Mouse (Mus musculus) lung, embryonic 16.5 days (tissue): ENCODE measurements around the gene Olfr818. TPM values are rescaled to one million over a fixed set of nuclear protein-coding genes. Genes with fewer than 3 reads are reported as not detected.
"Not testable (repeated sequence)": the region's sequence is repeated elsewhere in the genome, so short reads cannot be mapped to it uniquely, and the experiment has no call there.

Experiments used
- ATAC-seq: fragments of 200-750 bp; cut with Nextera tagmentation; 2 replicates; pipeline ENCODE4 v1.8.0; 2017; ENCODE audit warnings: low read depth, mild to moderate bottlenecking, moderate library complexity
- H3K27ac ChIP-seq: fragments of 300-500 bp; sonication (generic); 2 replicates; pipeline ENCODE4 v1.5.1; 2014; ENCODE audit warnings: mild to moderate bottlenecking, control low read depth, low read length
- H3K27me3 ChIP-seq: fragments of 300-500 bp; sonication (generic); 2 replicates; pipeline ENCODE4 v1.6.1; 2014; ENCODE audit warnings: low read depth, low read length, mixed read lengths; ENCODE audit not compliant: control insufficient read depth, insufficient read depth
- H3K36me3 ChIP-seq: fragments of 300-500 bp; sonication (generic); 2 replicates; pipeline ENCODE4 v1.6.1; 2014; ENCODE audit warnings: low read length; ENCODE audit not compliant: control insufficient read depth, insufficient read depth
- H3K4me1 ChIP-seq: fragments of 300-500 bp; sonication (generic); replicated peaks from 2 replicates; pipeline ENCODE4 v1.6.1; 2014; ENCODE audit warnings: low read length, mixed read lengths; ENCODE audit not compliant: control insufficient read depth, insufficient read depth
- H3K4me2 ChIP-seq: fragments of 300-500 bp; sonication (generic); 2 replicates; pipeline ENCODE4 v1.6.1; 2014; ENCODE audit warnings: low read depth, low read length, control low read depth
- H3K4me3 ChIP-seq: fragments of 300-500 bp; sonication (generic); 2 replicates; pipeline ENCODE4 v1.5.1; 2014; ENCODE audit warnings: mild to moderate bottlenecking, low read length, control low read depth
- H3K9ac ChIP-seq: fragments of 300-500 bp; sonication (generic); 2 replicates; pipeline ENCODE4 v1.6.1; 2014; ENCODE audit warnings: low read length, control low read depth
- H3K9me3 ChIP-seq: fragments of 300-500 bp; sonication (generic); 2 replicates; pipeline ENCODE4 v1.6.1; 2016; ENCODE audit warnings: low read length; ENCODE audit not compliant: control insufficient read depth
- WGBS: fragments of 180-500 bp; shearing (Covaris S2); extraction: QIAGEN DNeasy Blood & Tissue Kit; methylation state at CpG from one replicate; pipeline ENCODE4 v1.1.7; 2014; 5-methylcytosine and 5-hydroxymethylcytosine counted together
- polyA plus RNA-seq: library from polyadenylated mRNA; unstranded; fragments of >200 nt; fragmentation: Nextera tagmentation; extraction: Ambion mirVana; gene quantifications from 2 replicates; pipeline ENCODE4 v1.2.1, GENCODE M21; 2015

The Olfr818 gene
- not detected in 2 replicates for polyA plus RNA-seq

DNA sequence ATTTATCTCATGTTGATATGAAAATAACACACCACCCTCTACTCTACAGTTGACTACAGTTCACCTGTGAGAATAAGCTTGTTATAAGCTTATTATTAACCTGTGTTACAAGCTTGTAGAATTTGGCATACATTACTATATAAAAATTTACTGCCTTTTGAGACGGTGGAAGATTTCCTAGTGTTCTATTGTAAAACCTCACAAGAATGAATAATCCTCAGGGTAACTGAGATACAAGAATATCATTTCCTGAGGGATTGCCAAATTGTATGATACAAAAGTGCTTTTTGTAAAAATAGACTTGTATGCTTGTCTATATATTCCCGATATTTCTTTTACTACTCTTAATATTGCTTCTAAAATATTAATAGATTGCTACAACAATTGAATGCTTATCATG is at the start of gene Olfr818:
Gene Olfr818, minus strand, starts transcription at position 101 of the 400 bp plus-strand sequence.
- Histone ChIP-seq H3K36me3 (no peaks in the 10 kb centered on the region), H3K4me1 (no peaks in the 10 kb centered on the region), H3K4me3 (no peak within 1 kb of the TSS), H3K9me3 (no peaks in the 10 kb centered on the region), H3K4me2 (no peak within 1 kb of the TSS), H3K27ac (no peak within 1 kb of the TSS), H3K9ac (no peak within 1 kb of the TSS), H3K27me3 (no peaks in the 10 kb centered on the region)
- no peak for ATAC-seq
- 96% methylated on average over 2 of the region's 2 CpGs for WGBS

DNA sequence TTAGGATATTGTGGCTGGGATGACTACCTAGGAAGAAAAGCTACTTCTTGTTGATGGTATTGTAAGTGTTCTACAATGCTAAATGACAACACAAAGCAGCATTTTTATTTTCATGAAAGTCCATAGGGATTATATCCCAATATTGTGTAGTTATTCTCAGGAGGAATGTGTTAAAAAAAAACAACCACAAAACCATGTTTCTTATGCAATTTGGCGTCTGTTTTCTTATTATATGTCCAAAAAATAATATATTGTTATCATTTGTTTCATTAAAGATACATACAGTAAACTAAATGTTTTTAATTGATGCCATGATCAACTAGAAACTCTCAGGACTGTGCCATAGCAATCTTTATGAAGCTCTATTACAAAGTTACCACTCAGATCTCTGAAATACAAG is 36.1 kb upstream of the Olfr818 start, which contains the start of gene Gm10310:
Gene Gm10310, minus strand, starts transcription at position 101 of the 400 bp plus-strand sequence.
- not testable (repeated sequence) for ATAC-seq, H3K36me3 ChIP-seq, H3K9ac ChIP-seq, H3K4me2 ChIP-seq, H3K9me3 ChIP-seq, H3K27me3 ChIP-seq, H3K4me1 ChIP-seq, H3K4me3 ChIP-seq, H3K27ac ChIP-seq
- WGBS, result no CpG with 5 or more reads among the region's 1 CpGs

GRCm38 (mm10) chr10:129981867-129982266 is 33.0 kb upstream of the Olfr818 start:
- H3K4me3 ChIP-seq, H3K27me3 ChIP-seq, H3K4me1 ChIP-seq, H3K27ac ChIP-seq, H3K9me3 ChIP-seq, ATAC-seq, H3K9ac ChIP-seq, H3K4me2 ChIP-seq, H3K36me3 ChIP-seq: not testable (repeated sequence)
- no CpG with 5 or more reads among the region's 3 CpGs for WGBS

- H3K9ac ChIP-seq, H3K9me3 ChIP-seq, H3K4me1 ChIP-seq, H3K27ac ChIP-seq, H3K27me3 ChIP-seq, H3K36me3 ChIP-seq, H3K4me2 ChIP-seq, H3K4me3 ChIP-seq, ATAC-seq: not testable (repeated sequence)
- no CpG with 5 or more reads among the region's 2 CpGs for WGBS
These were observed 27.1 kb upstream of the Olfr818 start, which contains the start of gene Olfr247 for GRCm38 (mm10) chr10:129976040-129976439. Gene Olfr247, minus strand, starts transcription at chr10:129976140.

GRCm38 (mm10) chr10:129972994-129973393 is 24.1 kb upstream of the Olfr818 start:
- WGBS, result no CpG with 5 or more reads among the region's 3 CpGs
- not testable (repeated sequence) for H3K36me3 ChIP-seq, H3K9me3 ChIP-seq, H3K9ac ChIP-seq, H3K27me3 ChIP-seq, H3K4me2 ChIP-seq, H3K4me3 ChIP-seq, H3K4me1 ChIP-seq, H3K27ac ChIP-seq, ATAC-seq

DNA sequence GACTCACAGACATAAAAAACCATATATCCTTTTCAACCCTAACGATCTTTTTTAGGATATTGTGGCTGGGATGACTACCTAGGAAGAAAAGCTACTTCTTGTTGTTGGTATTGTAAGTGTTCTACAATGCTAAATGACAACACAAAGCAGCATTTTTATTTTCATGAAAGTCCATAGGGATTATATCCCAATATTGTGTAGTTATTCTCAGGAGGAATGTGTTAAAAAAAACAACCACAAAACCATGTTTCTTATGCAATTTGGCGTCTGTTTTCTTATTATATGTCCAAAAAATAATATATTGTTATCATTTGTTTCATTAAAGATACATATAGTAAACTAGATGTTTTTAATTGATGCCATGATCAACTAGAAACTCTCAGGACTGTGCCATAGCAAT is 18.3 kb upstream of the Olfr818 start, which contains the start of gene Olfr819:
Gene Olfr819, minus strand, starts transcription at position 101 of the 400 bp plus-strand sequence.
- not testable (repeated sequence) for H3K27me3 ChIP-seq, H3K27ac ChIP-seq, H3K9ac ChIP-seq, ATAC-seq, H3K4me3 ChIP-seq, H3K4me2 ChIP-seq, H3K36me3 ChIP-seq, H3K4me1 ChIP-seq, H3K9me3 ChIP-seq
- WGBS, result 62% methylated on average over 2 of the region's 2 CpGs

GRCm38 (mm10) chr10:129966232-129966631 is 17.3 kb upstream of the Olfr818 start:
- not testable (repeated sequence) for H3K9ac ChIP-seq, H3K4me3 ChIP-seq
- 89% methylated on average over 2 of the region's 3 CpGs for WGBS

GRCm38 (mm10) chr10:129915497-129915896 is 33.4 kb downstream of the Olfr818 start, which contains the start of gene Olfr816:
Gene Olfr816, minus strand, starts transcription at chr10:129915597.
- Histone ChIP-seq H3K27ac (no peak within 1 kb of the TSS), H3K9me3 (no peaks in the 10 kb centered on the region), H3K36me3 (no peaks in the 10 kb centered on the region), H3K4me3 (no peak within 1 kb of the TSS), H3K9ac (no peak within 1 kb of the TSS), H3K4me2 (no peak within 1 kb of the TSS), H3K27me3 (no peaks in the 10 kb centered on the region), H3K4me1 (no peaks in the 10 kb centered on the region)
- no peak for ATAC-seq
- WGBS, result 33% methylated on average over 1 of the region's 1 CpGs

More at GRCm38 (mm10) chr10:129966232-129966631, 17.3 kb upstream of the Olfr818 start:
- not testable (repeated sequence) for H3K27ac ChIP-seq, H3K4me1 ChIP-seq, H3K9me3 ChIP-seq, ATAC-seq, H3K36me3 ChIP-seq, H3K27me3 ChIP-seq, H3K4me2 ChIP-seq

DNA sequence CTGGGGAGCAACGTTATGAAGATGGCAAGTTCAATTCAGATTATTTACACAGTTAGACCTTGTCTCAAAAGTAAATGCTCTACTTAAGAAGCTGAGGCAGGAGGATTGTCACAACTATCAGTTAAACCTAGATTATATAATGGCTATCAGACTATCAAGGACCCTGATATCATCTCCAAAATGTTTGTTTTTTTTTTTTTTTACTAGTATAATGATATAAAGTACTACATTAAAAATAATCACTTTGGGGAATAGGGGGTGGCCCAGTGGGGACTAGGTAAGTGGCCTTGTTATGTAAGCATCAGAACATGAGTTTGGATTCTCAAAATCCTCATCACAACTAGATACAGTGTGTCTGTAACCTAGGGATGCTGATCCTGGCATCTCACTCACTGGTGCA is 43.1 kb downstream of the Olfr818 start, which contains the start of gene Olfr815:
Gene Olfr815, minus strand, starts transcription at position 101 of the 400 bp plus-strand sequence.
- H3K36me3 ChIP-seq, H3K9me3 ChIP-seq, H3K4me2 ChIP-seq, H3K4me1 ChIP-seq, H3K27me3 ChIP-seq, ATAC-seq, H3K9ac ChIP-seq, H3K27ac ChIP-seq, H3K4me3 ChIP-seq: not testable (repeated sequence)
- WGBS, result no CpG with 5 or more reads among the region's 1 CpGs
